Mouse (Mus musculus) v-Abl transformed pro-B cells (cell line): ENCODE results near the gene Csnk2b.

Experiments
- in situ Hi-C, 2 experiments: fragments of 400-800 bp; cut with MboI; formaldehyde crosslinking; loops; one replicate each; pipeline ENCODE4 v1.15.1; 2025; ENCODE audit not compliant: unreplicated experiment in 2 of 2

The Csnk2b gene

DNA sequence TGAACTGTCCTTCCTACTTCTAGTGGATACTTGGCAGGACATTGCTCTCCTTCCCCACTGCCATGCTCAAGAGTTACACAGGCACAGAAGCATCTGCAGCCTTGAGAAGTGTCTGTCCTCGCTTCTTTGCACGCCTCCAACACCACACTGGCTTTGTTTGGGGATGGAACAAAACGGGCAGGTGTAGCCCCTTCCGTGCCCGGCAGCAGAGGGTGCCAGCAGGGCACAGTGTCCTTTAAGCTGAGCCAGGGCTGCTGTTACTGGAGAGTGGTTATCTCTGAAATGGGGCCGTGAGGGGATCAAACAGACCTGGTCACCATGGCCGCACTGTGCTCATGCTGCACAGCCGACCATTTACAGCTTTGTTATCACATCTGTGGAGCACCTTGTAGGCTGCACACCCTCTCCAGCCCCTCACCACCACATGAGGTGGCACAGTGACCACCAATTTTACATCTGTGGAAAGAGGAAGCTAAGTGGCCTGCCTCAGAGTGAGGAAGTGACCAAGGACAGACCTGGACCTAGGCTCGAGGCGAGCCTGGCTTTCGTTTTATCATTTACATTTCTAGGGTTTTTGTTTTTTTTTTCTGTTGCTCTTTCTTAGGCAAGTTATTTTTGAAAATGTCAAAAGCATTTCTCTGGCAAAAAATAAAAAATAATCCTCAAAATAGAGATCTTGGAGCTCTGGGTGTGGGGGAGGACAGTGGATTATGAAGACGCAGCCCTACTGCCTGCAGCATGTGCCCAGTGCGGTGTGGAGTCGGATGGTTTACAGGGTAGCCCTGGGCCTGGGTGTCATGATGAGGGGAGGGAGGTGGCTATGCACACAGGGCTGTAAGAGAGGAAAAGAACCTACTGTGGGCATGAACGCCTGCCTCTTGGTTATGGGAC, 27.1 kb downstream of the Csnk2b start:
- in situ Hi-C loops, result loop anchor here in 1 of 2 experiments (25.0 kb wide), 1 partner anchor 232 kb away; the partner anchor contains the start of genes Cfb, Nelfe and Skiv2l

DNA sequence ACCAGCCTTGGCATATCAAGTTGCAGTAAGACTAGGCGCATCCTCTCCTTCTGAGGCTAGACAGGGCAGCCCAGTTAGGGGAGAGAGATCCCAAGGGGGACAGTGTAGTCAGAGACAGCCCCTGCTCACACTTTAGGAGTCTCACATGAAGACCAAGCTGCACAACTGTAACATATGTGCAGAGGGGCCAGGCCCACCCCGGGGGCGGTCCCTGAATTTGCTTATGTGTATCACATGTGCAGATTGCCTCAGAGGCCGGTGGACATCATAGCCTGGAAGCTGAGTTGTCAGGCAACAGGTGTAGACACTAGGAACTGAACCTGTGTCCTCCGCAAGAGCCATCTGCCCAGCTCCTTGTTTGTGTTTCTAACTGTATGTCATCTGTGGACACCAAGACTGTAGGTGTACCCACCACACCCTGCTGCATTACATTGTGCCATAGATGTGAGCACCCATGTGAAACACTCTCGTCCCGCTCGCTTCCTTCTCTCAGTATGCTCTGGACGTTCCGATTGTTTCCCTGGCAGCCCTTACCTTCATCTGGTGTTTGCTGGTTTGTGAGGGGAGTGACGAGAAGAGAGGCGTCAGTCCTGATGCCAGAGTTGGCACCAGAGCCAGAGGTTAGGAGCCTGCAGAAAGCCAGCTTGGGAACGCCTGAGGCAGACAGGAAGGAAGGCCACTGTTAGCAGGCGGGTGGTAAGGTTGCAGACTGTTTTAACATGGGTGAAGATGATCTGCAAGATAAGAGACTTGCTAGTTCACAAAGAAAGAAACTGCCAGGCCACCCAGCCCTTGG, 29.3 kb downstream of the Csnk2b start:
- in situ Hi-C loops, result loop anchor here in 1 of 2 experiments (25.0 kb wide), 1 partner anchor 230 kb away; the partner anchor contains the start of genes Cfb, Nelfe and Skiv2l

GRCm38 (mm10) chr17:35090166-35090932, 31.5 kb downstream of the Csnk2b start:
- in situ Hi-C loops, result loop anchor here in 1 of 2 experiments (25.0 kb wide), 1 partner anchor 228 kb away; the partner anchor contains the start of genes Cfb, Nelfe and Skiv2l

DNA sequence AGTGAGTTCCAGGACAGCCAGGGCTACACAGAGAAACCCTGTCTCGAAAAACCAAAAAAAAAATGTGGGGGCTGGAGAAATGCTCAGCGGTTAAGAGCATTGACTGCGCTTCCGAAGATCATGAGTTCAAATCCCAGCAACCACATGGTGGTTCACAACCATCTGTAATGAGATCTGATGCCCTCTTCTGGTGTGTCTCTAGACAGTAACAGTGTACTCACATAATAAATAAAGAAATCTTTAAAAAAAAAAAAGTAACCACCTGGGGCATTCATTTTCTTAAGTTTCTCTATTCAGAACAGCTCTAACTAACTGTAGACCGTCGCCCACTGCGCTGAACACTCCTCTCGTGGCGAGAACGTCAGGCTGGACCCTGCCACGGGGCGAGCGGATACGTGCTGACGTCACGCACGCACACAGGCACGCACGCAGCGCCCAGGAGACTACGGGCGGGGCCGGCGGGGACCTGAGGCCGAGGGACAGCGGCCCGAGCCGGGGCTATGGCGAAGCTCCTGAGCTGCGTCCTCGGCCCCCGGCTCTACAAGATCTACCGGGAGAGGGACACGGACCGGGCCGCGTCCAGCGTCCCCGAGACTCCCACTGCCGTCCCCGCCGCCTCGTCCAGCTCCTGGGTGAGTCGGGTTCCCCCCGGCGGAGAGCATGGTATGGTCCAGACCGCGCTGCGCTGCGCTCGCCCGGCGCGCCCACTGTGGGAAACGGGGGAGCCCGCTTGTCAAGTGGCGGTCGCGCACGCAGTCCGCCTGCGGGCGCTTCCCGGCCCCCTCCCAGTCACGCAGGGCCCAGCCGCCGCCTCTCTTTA, 32.8 kb downstream of the Csnk2b start, which contains the start of gene Abhd16a:
Gene Abhd16a, plus strand, starts transcription at position 439 of the 820 bp plus-strand sequence.
- in situ Hi-C loops, result loop anchor here in 1 of 2 experiments (25.0 kb wide), 1 partner anchor 227 kb away; the partner anchor contains the start of genes Cfb, Nelfe and Skiv2l

GRCm38 (mm10) chr17:35088151-35088550, 33.7 kb downstream of the Csnk2b start:
- in situ Hi-C loops, result loop anchor here in 1 of 2 experiments (25.0 kb wide), 1 partner anchor 226 kb away; the partner anchor contains the start of genes Cfb, Nelfe and Skiv2l

DNA sequence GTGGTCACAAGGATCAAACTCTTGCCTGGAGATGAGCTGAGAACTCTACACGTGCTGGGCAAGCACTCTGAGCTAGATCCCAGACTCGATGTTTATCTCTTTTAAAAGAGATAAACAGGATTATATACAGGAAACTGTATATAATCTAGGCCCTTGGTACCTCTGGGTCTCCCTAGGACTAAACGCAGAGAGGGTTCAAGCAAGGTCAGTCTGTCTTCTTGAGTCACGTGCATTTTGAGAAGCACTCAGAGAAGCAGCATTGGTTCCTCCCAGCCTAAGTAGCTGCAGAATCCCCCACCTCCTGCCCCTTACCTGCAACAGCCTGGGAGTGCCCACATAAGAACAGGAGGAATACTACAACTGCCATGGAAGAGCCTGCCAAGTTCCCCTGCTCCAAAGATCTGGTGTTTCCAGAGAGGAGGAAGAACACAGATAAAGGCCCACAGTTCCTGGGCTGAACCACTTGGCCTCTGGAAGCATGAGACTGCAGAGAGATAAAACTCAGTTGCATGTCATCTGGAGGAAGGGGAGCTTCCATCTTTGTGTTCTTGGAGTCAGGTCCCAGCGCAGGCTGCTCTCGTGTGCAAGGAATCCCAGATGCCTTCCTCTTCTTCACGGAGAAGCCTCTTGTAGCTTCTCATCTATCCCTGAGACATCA, 36.5 kb downstream of the Csnk2b start, which contains the start of gene Ly6g6f:
Gene Ly6g6f, minus strand, starts transcription at position 403 of the 658 bp plus-strand sequence.
- in situ Hi-C loops, result loop anchor here in 1 of 2 experiments (25.0 kb wide), 1 partner anchor 223 kb away; the partner anchor contains the start of genes Cfb, Nelfe and Skiv2l

GRCm38 (mm10) chr17:35083929-35084497, 37.8 kb downstream of the Csnk2b start:
- in situ Hi-C loops, result loop anchor here in 1 of 2 experiments (25.0 kb wide), 1 partner anchor 222 kb away; the partner anchor contains the start of genes Cfb, Nelfe and Skiv2l

- in situ Hi-C loops, result loop anchor here in 1 of 2 experiments (25.0 kb wide), 1 partner anchor 221 kb away; the partner anchor contains the start of genes Cfb, Nelfe and Skiv2l
These were observed 38.8 kb downstream of the Csnk2b start for GRCm38 (mm10) chr17:35082841-35083576.

DNA sequence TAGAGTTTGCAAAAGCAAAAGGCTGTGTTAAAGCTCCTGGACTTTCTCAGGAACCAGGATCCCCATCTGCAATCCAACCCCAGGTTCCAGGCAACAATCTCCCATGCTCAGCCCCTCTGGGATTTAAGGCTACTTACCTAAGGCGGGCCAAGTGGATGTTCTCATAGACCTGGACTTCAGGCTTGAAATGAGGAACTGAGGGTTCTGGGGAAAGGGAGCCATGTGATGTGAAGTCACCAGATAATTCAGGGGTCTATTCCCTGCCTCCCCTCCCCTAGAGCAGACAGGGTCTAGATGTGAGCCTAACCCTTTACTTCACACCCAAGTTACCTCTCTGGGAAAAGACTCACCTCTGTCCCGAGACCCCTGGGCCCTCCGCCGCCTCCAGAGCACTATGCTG, 41.1 kb downstream of the Csnk2b start:
- in situ Hi-C loops, result loop anchor here in 1 of 2 experiments (25.0 kb wide), 1 partner anchor 218 kb away; the partner anchor contains the start of genes Cfb, Nelfe and Skiv2l

GRCm38 (mm10) chr17:35080248-35080647, 41.6 kb downstream of the Csnk2b start:
- in situ Hi-C loops, result loop anchor here in 1 of 2 experiments (25.0 kb wide), 1 partner anchor 218 kb away; the partner anchor contains the start of genes Cfb, Nelfe and Skiv2l

GRCm38 (mm10) chr17:35079778-35080177, 42.1 kb downstream of the Csnk2b start:
- in situ Hi-C loops, result loop anchor here in 1 of 2 experiments (25.0 kb wide), 1 partner anchor 217 kb away; the partner anchor contains the start of genes Cfb, Nelfe and Skiv2l

GRCm38 (mm10) chr17:35077786-35078233, 44.0 kb downstream of the Csnk2b start, which contains the start of gene Ly6g6d:
Ly6g6d (minus strand) TSS chr17:35078065.
- in situ Hi-C loops, result loop anchor here in 1 of 2 experiments (25.0 kb wide), 1 partner anchor 216 kb away; the partner anchor contains the start of genes Cfb, Nelfe and Skiv2l

GRCm38 (mm10) chr17:35077285-35077684, 44.6 kb downstream of the Csnk2b start:
- in situ Hi-C loops, result loop anchor here in 1 of 2 experiments (25.0 kb wide), 1 partner anchor 215 kb away; the partner anchor contains the start of genes Cfb, Nelfe and Skiv2l

GRCm38 (mm10) chr17:35076507-35077176, 45.2 kb downstream of the Csnk2b start, which contains the start of gene Ly6g6e:
Ly6g6e (plus strand) TSS chr17:35076902.
- in situ Hi-C loops, result loop anchor here in 1 of 2 experiments (25.0 kb wide), 1 partner anchor 214 kb away; the partner anchor contains the start of genes Cfb, Nelfe and Skiv2l

- in situ Hi-C loops, result no loop called here
These were observed 47.8 kb downstream of the Csnk2b start for GRCm38 (mm10) chr17:35074097-35074496.

DNA sequence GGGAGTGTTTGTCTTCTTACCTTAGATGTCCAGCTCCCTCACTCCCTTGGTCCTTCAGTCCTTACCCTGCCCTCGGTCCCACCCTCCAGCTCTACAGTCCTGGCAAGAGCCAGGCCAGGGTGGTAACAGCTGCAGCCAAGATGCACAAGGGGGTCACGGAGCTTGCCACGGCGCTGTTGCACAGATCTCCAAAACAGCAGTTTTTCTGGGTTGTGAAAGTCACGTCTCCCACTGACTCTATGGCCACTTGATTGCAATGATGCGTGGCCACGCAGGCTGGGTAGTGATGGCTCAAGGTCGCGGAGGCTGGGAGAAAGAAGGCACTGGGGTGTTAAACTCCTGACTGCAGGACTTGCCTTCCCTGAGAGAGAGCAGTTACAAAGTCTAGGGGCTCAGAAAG, 50.4 kb downstream of the Csnk2b start:
- in situ Hi-C loops, result no loop called here
